Mouse (Mus musculus) intestine, embryonic 15.5 days (tissue): ENCODE results near the gene Adss. TPM values are rescaled to one million over a fixed set of nuclear protein-coding genes. Genes with fewer than 3 reads are reported as not detected.
"Not testable (repeated sequence)": the region's sequence is repeated elsewhere in the genome, so short reads cannot be mapped to it uniquely, and the experiment has no call there.

ENCODE experiments used
- ATAC-seq: fragments of 200-750 bp; cut with Nextera tagmentation; 2 replicates; pipeline ENCODE4 v1.8.0; 2017; ENCODE audit warnings: moderate TSS enrichment, moderate library complexity
- H3K27ac ChIP-seq: fragments of 300-500 bp; sonication (generic); 2 replicates; pipeline ENCODE4 v1.5.1; 2015; ENCODE audit warnings: mild to moderate bottlenecking, inconsistent platforms
- H3K27me3 ChIP-seq: fragments of 300-500 bp; sonication (generic); replicated peaks from 2 replicates; pipeline ENCODE4 v1.6.1; 2015; ENCODE audit warnings: inconsistent platforms
- H3K36me3 ChIP-seq: fragments of 300-500 bp; sonication (generic); 2 replicates; pipeline ENCODE4 v1.6.1; 2015; ENCODE audit warnings: inconsistent platforms
- H3K4me1 ChIP-seq: fragments of 300-500 bp; sonication (generic); replicated peaks from 2 replicates; pipeline ENCODE4 v1.6.1; 2015; ENCODE audit warnings: inconsistent platforms
- H3K4me2 ChIP-seq: fragments of 300-500 bp; sonication (generic); replicated peaks from 2 replicates; pipeline ENCODE4 v1.6.1; 2015; ENCODE audit warnings: mild to moderate bottlenecking, inconsistent platforms
- H3K4me3 ChIP-seq: fragments of 300-500 bp; sonication (generic); replicated peaks from 2 replicates; pipeline ENCODE4 v1.5.1; 2015; ENCODE audit warnings: inconsistent platforms
- H3K9ac ChIP-seq: fragments of 300-500 bp; sonication (generic); 2 replicates; pipeline ENCODE4 v1.6.1; 2015; ENCODE audit warnings: inconsistent platforms
- H3K9me3 ChIP-seq: fragments of 300-500 bp; sonication (generic); 2 replicates; pipeline ENCODE4 v1.6.1; 2016; ENCODE audit warnings: inconsistent platforms
- WGBS: fragments of 180-500 bp; shearing (Covaris S2); methylation state at CpG from one replicate; pipeline ENCODE4 v1.1.7; 2015; 5-methylcytosine and 5-hydroxymethylcytosine counted together
- polyA plus RNA-seq: library from polyadenylated mRNA; unstranded; fragments of >200 nt; fragmentation: Nextera tagmentation; extraction: Ambion mirVana; gene quantifications from 2 replicates; pipeline ENCODE4 v1.2.1, GENCODE M21; 2015

Adss gene
- 43.3 and 50.9 TPM in 2 replicates for polyA plus RNA-seq

DNA sequence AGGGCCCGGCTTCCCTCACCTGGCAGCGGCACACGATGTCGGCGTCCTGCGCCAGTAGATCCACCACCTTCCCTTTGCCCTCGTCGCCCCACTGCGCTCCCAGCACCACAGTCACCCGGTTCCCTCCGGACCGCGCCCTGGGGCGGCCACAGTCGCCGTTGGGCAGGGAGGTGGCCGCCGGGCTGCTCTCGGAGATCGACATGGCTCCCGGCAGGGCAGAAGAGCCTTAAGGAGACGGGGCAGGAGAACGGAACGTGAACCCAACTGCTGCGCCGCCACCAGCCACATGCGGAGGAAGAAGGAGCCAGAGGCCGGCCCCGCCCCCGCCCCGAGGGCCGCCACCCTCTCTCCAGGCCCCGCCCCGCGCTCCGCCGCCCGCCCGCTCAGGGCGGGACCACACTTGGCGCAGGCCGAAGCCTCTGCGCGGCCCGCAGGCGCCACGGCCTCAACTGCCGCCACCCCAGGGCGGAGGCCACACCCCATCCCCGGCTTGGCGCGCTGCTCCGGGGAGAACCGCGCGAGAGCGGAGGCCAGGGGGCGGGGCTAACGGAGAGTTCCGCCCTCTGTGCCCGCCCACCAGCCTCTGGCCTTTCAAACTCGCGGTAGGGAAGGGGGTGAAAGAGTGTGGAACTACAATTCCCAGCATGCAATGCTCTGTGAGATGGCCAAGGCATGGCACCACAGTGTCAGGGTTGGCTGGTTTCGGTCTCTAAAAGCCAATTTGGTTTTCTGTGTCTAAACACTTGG, at the start of gene Adss:
Gene Adss, minus strand, starts transcription at position 319 of the 747 bp plus-strand sequence.
- Histone ChIP-seq H3K9ac (peak within 1 kb of the TSS; percentile 88), H3K4me1 (0 out of 2 replicates have a peak, but pooled peaks cover 6% of the 10 kb centered on the region), H3K4me3 (peak within 1 kb of the TSS; percentile 89), H3K4me2 (peak within 1 kb of the TSS; percentile 62), H3K9me3 (no peaks in the 10 kb centered on the region), H3K36me3 (no peaks in the 10 kb centered on the region), H3K27ac (peak within 1 kb of the TSS; percentile 97), H3K27me3 (no peaks in the 10 kb centered on the region)
- under 1% methylated on average over 56 of the region's 64 CpGs for WGBS
- peak; percentile 99 for ATAC-seq

DNA sequence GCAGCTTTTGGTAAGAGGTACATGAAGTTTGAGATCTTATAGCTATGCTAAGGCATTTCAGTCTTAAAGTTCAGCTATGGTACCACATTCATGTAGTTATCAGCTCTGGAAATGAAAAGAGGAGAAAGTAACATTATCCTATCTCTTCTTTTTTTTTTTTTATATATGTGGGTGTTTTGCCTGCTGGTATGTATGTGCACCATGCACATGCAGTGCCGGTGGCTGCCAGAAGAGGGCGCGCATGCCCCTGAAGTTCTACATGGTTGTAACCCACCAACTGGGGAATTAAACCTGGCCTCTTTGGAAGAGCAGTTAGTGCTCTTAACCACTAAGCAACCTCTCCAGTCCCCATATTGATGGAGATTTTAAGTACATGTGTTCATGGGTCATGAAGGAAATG, 49.5 kb upstream of the Adss start:
- WGBS, result 41% methylated on average over 3 of the region's 3 CpGs
- not testable (repeated sequence) for ATAC-seq, H3K4me3 ChIP-seq, H3K27ac ChIP-seq, H3K4me1 ChIP-seq, H3K9me3 ChIP-seq, H3K4me2 ChIP-seq, H3K36me3 ChIP-seq, H3K9ac ChIP-seq, H3K27me3 ChIP-seq

DNA sequence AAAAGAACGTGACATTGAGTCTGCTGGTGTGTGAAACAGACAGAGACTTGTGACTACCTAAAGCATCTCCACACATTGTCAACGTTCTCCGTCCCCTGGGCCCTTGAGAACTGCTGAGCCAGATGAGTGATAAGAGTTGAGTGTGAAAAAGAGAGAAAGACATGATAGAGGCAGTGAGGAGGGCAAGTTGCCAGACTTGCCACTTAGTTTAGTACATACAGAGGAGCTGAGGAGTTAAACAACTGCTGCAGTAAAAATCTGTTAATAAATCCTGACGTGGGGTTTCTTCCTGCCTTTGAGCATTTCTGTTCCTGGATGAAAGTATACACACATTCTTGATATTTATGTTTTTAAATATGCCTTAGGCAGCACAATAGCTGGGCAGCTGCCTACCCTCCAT, 31.5 kb upstream of the Adss start:
- not testable (repeated sequence) for H3K4me3 ChIP-seq, H3K9ac ChIP-seq, ATAC-seq, H3K9me3 ChIP-seq, H3K36me3 ChIP-seq, H3K27me3 ChIP-seq, H3K4me2 ChIP-seq, H3K4me1 ChIP-seq, H3K27ac ChIP-seq
- WGBS, result 67% methylated on average over 4 of the region's 4 CpGs

DNA sequence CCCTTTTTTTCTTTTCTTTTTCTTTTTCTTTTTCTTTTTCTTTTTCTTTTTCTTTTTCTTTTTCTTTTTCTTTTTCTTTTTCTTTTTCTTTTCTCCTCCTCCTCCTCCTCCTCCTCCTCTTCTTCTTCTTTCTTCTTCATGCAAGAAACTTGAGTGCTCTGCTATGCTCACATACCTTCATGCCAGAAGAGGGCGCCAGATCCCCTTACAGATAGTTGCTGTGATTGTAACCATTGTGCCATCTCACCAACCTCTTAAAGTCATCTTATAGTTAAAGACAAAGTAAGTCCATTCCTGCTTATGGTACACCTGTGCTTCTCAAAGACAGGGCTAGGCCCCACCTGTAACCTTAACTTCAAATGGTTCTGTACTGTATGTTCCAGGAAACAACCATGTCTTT, 10.5 kb upstream of the Adss start:
- not testable (repeated sequence) for H3K4me2 ChIP-seq, ATAC-seq, H3K27ac ChIP-seq, H3K27me3 ChIP-seq, H3K9ac ChIP-seq, H3K9me3 ChIP-seq, H3K36me3 ChIP-seq, H3K4me3 ChIP-seq, H3K4me1 ChIP-seq
- WGBS, result 17% methylated on average over 1 of the region's 1 CpGs

DNA sequence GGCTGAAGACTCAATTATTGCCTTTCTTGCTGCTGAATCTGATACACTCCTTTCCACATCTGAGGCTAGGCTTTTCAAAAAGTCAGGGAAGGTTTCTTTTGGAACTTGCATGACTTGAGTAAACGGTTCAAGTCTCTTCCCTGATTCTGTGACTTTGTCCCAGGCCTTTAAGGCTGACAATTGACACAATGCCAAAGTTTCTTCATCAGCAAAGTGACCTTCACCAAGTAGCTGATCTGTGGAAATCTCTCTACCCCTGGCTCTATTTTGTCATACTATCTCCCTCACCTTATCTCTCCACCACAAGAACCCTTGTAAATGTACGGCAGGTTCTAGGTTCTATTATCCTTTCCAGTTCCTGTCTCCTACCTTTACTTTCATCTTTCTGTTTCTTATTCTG, 7.2 kb upstream of the Adss start:
- H3K4me1 ChIP-seq, result no peaks in the 10 kb centered on the region
- no peak overlapping the region for H3K4me2 ChIP-seq
- no peak for ATAC-seq
- H3K36me3 ChIP-seq, result no peaks in the 10 kb centered on the region
- no peak overlapping the region for H3K9ac ChIP-seq
- no peaks in the 10 kb centered on the region for H3K9me3 ChIP-seq
- H3K4me3 ChIP-seq, result no peak overlapping the region
- H3K27me3 ChIP-seq, result no peaks in the 10 kb centered on the region
- no peak overlapping the region for H3K27ac ChIP-seq
- 80% methylated on average over 2 of the region's 2 CpGs for WGBS

DNA sequence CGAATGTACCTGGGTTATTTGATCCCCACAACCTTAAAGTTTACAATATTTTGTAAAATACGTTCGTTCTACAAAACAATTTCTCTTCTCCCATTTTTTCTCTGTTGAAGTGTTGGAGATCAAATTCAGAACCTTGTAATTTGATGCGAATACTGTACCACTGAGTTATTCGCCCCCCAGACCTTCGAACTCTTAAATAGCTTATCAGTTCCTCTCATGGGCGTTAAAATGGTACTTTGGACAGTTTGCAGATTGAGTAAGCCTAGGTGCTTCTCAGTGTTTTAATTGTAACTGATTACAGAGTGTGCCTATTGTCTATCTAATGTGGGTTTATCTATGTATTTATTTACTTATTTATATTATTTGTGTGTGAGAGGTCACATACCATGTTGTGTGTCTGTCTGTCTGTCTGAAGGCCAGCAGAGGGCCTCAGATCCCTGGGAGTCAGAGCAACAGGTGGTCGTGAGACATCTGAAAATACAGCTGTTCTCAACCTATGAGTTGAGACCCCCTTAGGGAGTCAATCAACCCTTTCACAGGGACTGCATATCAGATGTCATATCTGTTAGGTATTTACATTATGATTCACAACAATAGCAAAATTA, 942 bp upstream of the Adss start:
- no peak for ATAC-seq
- no peak overlapping the region for H3K9ac ChIP-seq
- H3K4me1 ChIP-seq, result 0 out of 2 replicates have a peak, but pooled peaks cover 6% of the 10 kb centered on the region
- H3K27me3 ChIP-seq, result no peaks in the 10 kb centered on the region
- WGBS, result 67% methylated on average over 8 of the region's 8 CpGs
- H3K4me2 ChIP-seq, result peak overlapping the region; percentile 62
- no peak overlapping the region for H3K27ac ChIP-seq
- no peaks in the 10 kb centered on the region for H3K9me3 ChIP-seq
- H3K36me3 ChIP-seq, result no peaks in the 10 kb centered on the region
- no peak overlapping the region for H3K4me3 ChIP-seq

DNA sequence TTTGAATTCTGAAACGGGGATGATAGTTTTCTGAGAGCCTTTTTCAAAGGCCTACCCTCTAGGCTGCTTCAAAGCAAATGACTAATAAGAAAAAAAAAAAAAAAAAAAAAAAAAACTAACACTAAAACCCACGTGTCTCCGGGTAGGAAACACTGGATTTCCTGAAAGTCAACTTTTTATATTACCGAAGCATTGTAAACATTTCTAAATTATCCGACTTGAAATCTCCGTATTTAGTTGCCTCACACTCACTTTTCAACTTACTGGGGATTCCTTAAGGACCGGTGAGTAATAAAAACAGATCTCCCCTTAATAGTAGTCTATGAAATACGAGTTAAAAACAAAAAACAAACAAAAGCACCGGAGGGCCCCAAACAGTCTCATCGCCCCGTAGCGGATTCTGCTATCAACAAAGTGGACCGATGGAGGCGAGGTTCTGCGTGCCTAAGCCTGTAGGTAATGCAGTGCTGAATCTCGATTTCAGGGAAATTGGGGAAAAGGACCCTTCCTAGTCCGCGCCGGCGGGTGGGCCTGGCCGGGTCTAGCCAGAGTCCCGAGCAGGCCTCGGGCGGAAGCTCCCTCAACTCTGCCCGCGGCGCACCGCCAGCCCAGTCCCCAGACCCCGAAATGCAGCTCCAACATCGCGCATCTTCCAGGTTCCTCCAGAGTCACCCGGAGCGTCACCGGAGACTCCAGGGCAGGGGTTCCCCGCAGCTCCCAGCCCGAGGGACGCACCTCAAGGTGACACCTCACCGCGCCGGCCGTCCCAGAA, 704 bp downstream of the Adss start:
- no peaks in the 10 kb centered on the region for H3K36me3 ChIP-seq
- no peaks in the 10 kb centered on the region for H3K27me3 ChIP-seq
- H3K27ac ChIP-seq, result peak overlapping the region; percentile 97
- H3K4me2 ChIP-seq, result peak overlapping the region; percentile 62
- peak overlapping the region; percentile 89 for H3K4me3 ChIP-seq
- H3K4me1 ChIP-seq, result 0 out of 2 replicates have a peak, but pooled peaks cover 6% of the 10 kb centered on the region
- H3K9ac ChIP-seq, result peak overlapping the region; percentile 88
- ATAC-seq, result no peak; the same call in 1 of the 2 replicates
- WGBS, result under 1% methylated on average over 41 of the region's 41 CpGs
- H3K9me3 ChIP-seq, result no peaks in the 10 kb centered on the region

DNA sequence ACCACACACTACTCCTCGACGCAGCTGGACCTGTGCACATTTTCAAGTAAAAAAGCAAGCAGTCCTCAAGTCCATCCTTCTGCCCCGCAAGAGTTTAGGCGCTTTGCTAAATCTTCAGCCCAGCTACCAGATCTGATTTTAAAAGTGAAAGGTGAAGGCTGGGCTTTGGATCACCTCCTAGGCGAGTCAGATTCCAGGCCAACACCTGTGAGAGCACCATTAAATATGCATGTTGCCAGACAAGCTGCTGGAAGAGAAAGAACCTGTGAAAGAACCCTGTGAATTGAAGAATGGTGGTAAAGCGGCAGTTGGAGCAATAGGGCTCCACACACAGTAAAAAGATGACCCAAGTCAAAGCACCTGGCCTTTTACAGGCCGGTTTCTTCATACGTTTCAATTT, 1.4 kb downstream of the Adss start:
- 7% methylated on average over 8 of the region's 8 CpGs for WGBS
- peak overlapping the region; percentile 60; the same call in 1 of the 2 replicates for H3K27ac ChIP-seq
- H3K9ac ChIP-seq, result peak overlapping the region; percentile 88

DNA sequence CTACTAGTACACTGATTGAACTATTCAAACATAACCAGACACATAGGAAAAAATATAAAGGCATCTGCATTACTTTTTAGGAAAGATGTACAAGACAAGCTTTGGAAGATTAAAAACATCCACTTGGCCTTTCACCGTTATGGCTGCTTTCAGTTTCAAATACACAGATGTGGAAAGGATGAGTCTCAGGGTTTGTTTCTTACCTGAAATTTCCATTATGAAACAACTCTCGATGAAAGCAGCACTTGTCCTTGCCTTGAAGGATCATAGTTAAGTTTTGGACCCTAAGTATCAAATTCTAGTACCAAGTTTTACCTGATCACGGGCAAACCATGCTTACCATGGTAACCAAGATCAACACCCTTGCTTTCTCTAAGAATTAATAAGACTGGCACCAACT, 3.5 kb downstream of the Adss start:
- H3K27ac ChIP-seq, result no peak overlapping the region
- no peak overlapping the region for H3K4me2 ChIP-seq
- no peak overlapping the region for H3K4me3 ChIP-seq
- WGBS, result 85% methylated on average over 3 of the region's 3 CpGs
- H3K36me3 ChIP-seq, result no peaks in the 10 kb centered on the region
- no peak overlapping the region for H3K9ac ChIP-seq
- no peaks in the 10 kb centered on the region for H3K27me3 ChIP-seq
- no peaks in the 10 kb centered on the region for H3K9me3 ChIP-seq
- 0 out of 2 replicates have a peak, but pooled peaks cover 6% of the 10 kb centered on the region for H3K4me1 ChIP-seq
- ATAC-seq, result no peak

More for the DNA sequence above, 1.4 kb downstream of the Adss start:
- Histone ChIP-seq H3K36me3 (no peaks in the 10 kb centered on the region), H3K4me1 (0 out of 2 replicates have a peak, but pooled peaks cover 6% of the 10 kb centered on the region), H3K4me2 (peak overlapping the region; percentile 62), H3K4me3 (peak overlapping the region; percentile 89), H3K9me3 (no peaks in the 10 kb centered on the region), H3K27me3 (no peaks in the 10 kb centered on the region)
- ATAC-seq, result no peak

DNA sequence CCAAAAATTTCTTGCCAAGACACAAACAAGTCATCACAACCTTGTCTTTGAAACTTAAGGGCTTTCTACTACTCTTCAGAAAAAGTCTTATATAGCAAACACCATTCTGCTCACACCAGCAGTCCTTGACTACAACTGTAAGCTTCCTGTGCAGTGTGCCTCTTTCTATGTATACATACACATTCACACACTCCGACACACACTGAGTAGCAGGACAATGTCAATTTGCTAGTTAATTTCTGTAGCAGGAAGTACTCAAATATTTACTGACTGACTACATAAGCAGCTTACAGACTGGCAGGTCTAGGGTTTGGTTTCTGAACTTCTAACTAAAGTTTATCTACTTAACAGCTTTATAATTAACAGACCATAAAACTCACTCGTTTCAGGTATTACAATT, 18.9 kb downstream of the Adss start:
- Histone ChIP-seq H3K27me3 (no peaks in the 10 kb centered on the region), H3K36me3 (peaks cover 7% of the 10 kb centered on the region; the same call in 1 of the 2 replicates), H3K27ac (no peak overlapping the region), H3K9ac (no peak overlapping the region), H3K4me2 (no peak overlapping the region), H3K4me1 (no peaks in the 10 kb centered on the region), H3K4me3 (no peak overlapping the region), H3K9me3 (no peaks in the 10 kb centered on the region)
- peak; percentile 20; the same call in 1 of the 2 replicates for ATAC-seq
- 37% methylated on average over 2 of the region's 2 CpGs for WGBS

DNA sequence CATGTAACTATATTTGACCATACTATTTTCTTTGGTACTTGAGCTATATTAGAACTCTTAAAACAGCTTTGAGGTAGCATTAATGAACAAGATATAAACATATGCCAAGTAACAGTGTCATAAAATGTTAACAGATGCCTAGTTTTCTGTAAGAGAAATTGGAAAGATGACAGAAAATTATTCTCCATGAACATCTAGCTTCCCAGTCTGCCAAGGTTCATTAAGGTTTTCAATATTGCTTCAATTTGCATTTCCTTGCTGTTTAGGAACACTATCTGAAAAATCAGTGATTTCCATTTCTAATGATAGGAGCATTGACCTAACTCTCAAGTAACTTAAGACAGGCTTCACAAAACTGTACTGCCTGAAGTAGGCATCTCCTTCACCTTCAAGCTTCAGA, 27.4 kb downstream of the Adss start:
- Histone ChIP-seq H3K4me2 (no peak overlapping the region), H3K36me3 (peaks cover 9% of the 10 kb centered on the region), H3K9ac (no peak overlapping the region), H3K27me3 (no peaks in the 10 kb centered on the region), H3K4me1 (no peaks in the 10 kb centered on the region), H3K9me3 (no peaks in the 10 kb centered on the region), H3K4me3 (no peak overlapping the region), H3K27ac (no peak overlapping the region)
- ATAC-seq, result no peak

DNA sequence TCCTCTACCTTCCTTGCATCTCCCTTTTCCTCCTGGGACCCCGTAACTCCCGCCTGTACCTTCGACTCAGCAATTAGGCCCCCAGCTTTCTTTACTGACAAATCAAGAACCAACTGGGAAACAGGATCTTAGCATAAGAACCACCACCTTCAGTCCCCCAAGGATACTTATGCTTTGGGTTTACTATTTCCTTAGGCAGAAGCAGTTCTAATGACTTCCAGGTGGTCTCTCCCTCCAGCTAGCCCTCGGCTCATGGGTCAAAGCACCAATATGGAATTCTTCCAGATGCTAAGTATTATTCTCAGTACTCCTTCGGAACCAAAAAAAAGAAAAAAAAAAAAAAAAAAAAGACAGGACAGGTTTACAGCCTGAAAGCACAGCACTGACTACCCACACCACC, 39.1 kb downstream of the Adss start:
- 90% methylated on average over 5 of the region's 5 CpGs for WGBS

More for the DNA sequence above, 39.1 kb downstream of the Adss start:
- Histone ChIP-seq H3K9ac (no peak overlapping the region), H3K4me1 (no peaks in the 10 kb centered on the region), H3K4me2 (no peak overlapping the region), H3K4me3 (no peak overlapping the region), H3K27ac (no peak overlapping the region), H3K36me3 (no peaks in the 10 kb centered on the region), H3K9me3 (no peaks in the 10 kb centered on the region), H3K27me3 (no peaks in the 10 kb centered on the region)
- ATAC-seq, result no peak
